14 mouse cellular contexts compared by ENCODE assay signal in genomic region chr14:32784130-32784747, GRCm38 (mm10). TPM values are rescaled to one million over a fixed set of nuclear protein-coding genes. Genes with fewer than 3 reads are reported as not detected.
A peak's percentile ranks its signal among the peaks of the same experiment; 100 is the strongest.
DNase-seq lines count a peak whose midpoint lies in the region; ATAC-seq and TF ChIP-seq lines count a peak whose summit lies in the region.
"Had no signal": no experiment of that assay in that cellular context is flagged by ENCODE, and none has a peak within 500 bp of the region (broad histone marks: within the 10 kb centered on the region; RNA-seq: fewer than 3 reads in every experiment).

No protein-coding gene starts in this region.

- WGBS in liver, adult 2 months, result 70% methylated on average over 12 of the region's 12 CpGs
- 45% methylated on average over 12 of the region's 12 CpGs for WGBS in liver, embryonic 11.5 days
- 4% methylated on average over 12 of the region's 12 CpGs for WGBS in bone marrow, adult 2 months
- WGBS in hindbrain, embryonic 13.5 days, result 84% methylated on average over 12 of the region's 12 CpGs

- no peak overlapping the region for H3K27ac ChIP-seq in liver, adult 2 months (replicated peaks; ENCODE audit: insufficient read depth, low read depth, low read length)
- H3K27ac ChIP-seq in liver, embryonic 11.5 days (ENCODE audit: low read depth, low read length), result no peak overlapping the region
- H3K27ac ChIP-seq in bone marrow, adult 2 months (ENCODE audit: control insufficient read depth, insufficient read depth, low read depth, low read length, poor library complexity), result 0 out of 2 replicates have a peak overlapping the region, but pooled peaks have one; percentile 1
- no peak overlapping the region for H3K27ac ChIP-seq in hindbrain, embryonic 13.5 days
- H3K27ac ChIP-seq: hindbrain, postnatal 0 days; limb, embryonic 12.5 days had no signal

- H3K9ac ChIP-seq in liver, adult 2 months (ENCODE audit: low read depth, low read length), result no peak overlapping the region
- no peak overlapping the region for H3K9ac ChIP-seq in liver, embryonic 11.5 days (ENCODE audit: low read depth, low read length)
- no peak overlapping the region for H3K9ac ChIP-seq in hindbrain, embryonic 13.5 days
- H3K9ac ChIP-seq: limb, embryonic 12.5 days had no signal

- no peaks in the 10 kb centered on the region for H3K79me2 ChIP-seq in liver, adult 2 months (ENCODE audit: control insufficient read depth, insufficient read depth, low read length)

- no peak overlapping the region for H3K4me2 ChIP-seq in liver, embryonic 11.5 days
- no peak overlapping the region for H3K4me2 ChIP-seq in hindbrain, embryonic 13.5 days
- H3K4me2 ChIP-seq: limb, embryonic 12.5 days had no signal

- H3K4me1 ChIP-seq in liver, adult 2 months (ENCODE audit: control insufficient read depth, insufficient read depth, low read length), result no peaks in the 10 kb centered on the region
- 0 out of 2 replicates have a peak, but pooled peaks cover 5% of the 10 kb centered on the region for H3K4me1 ChIP-seq in liver, embryonic 11.5 days (replicated peaks; ENCODE audit: control insufficient read depth, insufficient read depth, low read length)
- peaks cover 10% of the 10 kb centered on the region for H3K4me1 ChIP-seq in bone marrow, adult 2 months (ENCODE audit: control insufficient read depth, insufficient read depth, low read length)
- H3K4me1 ChIP-seq in hindbrain, embryonic 13.5 days (replicated peaks), result no peaks in the 10 kb centered on the region
- H3K4me1 ChIP-seq: limb, embryonic 12.5 days had no signal

- H3K27me3 ChIP-seq in liver, adult 2 months (ENCODE audit: control insufficient read depth, insufficient read depth, low read length), result no peaks in the 10 kb centered on the region
- no peaks in the 10 kb centered on the region for H3K27me3 ChIP-seq in liver, embryonic 11.5 days (replicated peaks; ENCODE audit: control insufficient read depth, insufficient read depth, low read length)
- H3K27me3 ChIP-seq in hindbrain, embryonic 13.5 days, result no peaks in the 10 kb centered on the region
- H3K27me3 ChIP-seq: limb, embryonic 12.5 days had no signal

- H3K36me3 ChIP-seq in liver, adult 2 months (ENCODE audit: control insufficient read depth, insufficient read depth, low read length), result no peaks in the 10 kb centered on the region
- H3K36me3 ChIP-seq in liver, embryonic 11.5 days (ENCODE audit: control insufficient read depth, insufficient read depth, low read length), result no peaks in the 10 kb centered on the region
- no peaks in the 10 kb centered on the region for H3K36me3 ChIP-seq in hindbrain, embryonic 13.5 days
- H3K36me3 ChIP-seq: limb, embryonic 12.5 days had no signal

- no peak for TF ChIP-seq POLR2A in liver, adult 2 months (IDR thresholded peaks at IDR 0.05; ENCODE audit: extremely low read depth, insufficient read depth, low read length)
- no peak for TF ChIP-seq POLR2A in bone marrow, adult 2 months (IDR thresholded peaks at IDR 0.05; ENCODE audit: borderline replicate concordance, control insufficient read depth, low read depth, low read length)

- H3K9me3 ChIP-seq in liver, embryonic 11.5 days (ENCODE audit: control insufficient read depth, low read length), result no peaks in the 10 kb centered on the region
- no peaks in the 10 kb centered on the region for H3K9me3 ChIP-seq in hindbrain, embryonic 13.5 days
- H3K9me3 ChIP-seq: limb, embryonic 12.5 days had no signal

- DNase-seq in adrenal gland, adult (ENCODE audit: inconsistent age in 2 of 2, low spot score in 1 of 2), result peak; percentile 24 to 67
- DNase-seq in adrenal gland, postnatal 25 days, result no peak
- DNase-seq in liver, adult 2 months (ENCODE audit: extremely low read depth, low read depth, low spot score), result peak; percentile 22
- DNase-seq in liver, embryonic 11.5 days (ENCODE audit: low spot score), result no peak
- DNase-seq in urinary bladder, postnatal 36 days (ENCODE audit: low spot score in 2 of 2), result no peak
- DNase-seq: gastrocnemius, postnatal 14 days; right cerebral cortex, postnatal 25 days had no signal

- ATAC-seq in liver, embryonic 11.5 days (replicated peaks; ENCODE audit: low FRiP score), result no peak
- peak; percentile 55 for ATAC-seq in monocyte, adult 5-6 weeks (replicated peaks; ENCODE audit: insufficient number of reproducible peaks, low FRiP score, low TSS enrichment, poor library complexity, severe bottlenecking)
- ATAC-seq in hindbrain, embryonic 13.5 days (ENCODE audit: low FRiP score), result no peak
- ATAC-seq: hindbrain, postnatal 0 days; lung, postnatal 0 days had no signal

- H3K4me3 ChIP-seq in liver, adult 2 months (ENCODE audit: insufficient read depth, low read depth, low read length), result no peak overlapping the region
- no peak overlapping the region for H3K4me3 ChIP-seq in liver, embryonic 11.5 days (ENCODE audit: low read depth, low read length)
- no peak overlapping the region for H3K4me3 ChIP-seq in bone marrow, adult 2 months (replicated peaks; ENCODE audit: control insufficient read depth, low read depth, low read length)
- no peak overlapping the region for H3K4me3 ChIP-seq in hindbrain, embryonic 13.5 days
- H3K4me3 ChIP-seq: limb, embryonic 12.5 days had no signal

- no peak for TF ChIP-seq CTCF in liver, adult 2 months (IDR thresholded peaks at IDR 0.05; ENCODE audit: low read depth, low read length)
- no peak for TF ChIP-seq CTCF in bone marrow, adult 2 months (IDR thresholded peaks at IDR 0.05; ENCODE audit: control insufficient read depth, insufficient read depth, low read length)

RNA-seq across cellular contexts. Expression of gene Tmem273, which starts 1.5 kb away (rescaled TPM):
- total RNA-seq in adrenal gland, postnatal 25 days (2021), result 2.7 and 4.4 TPM in 2 replicates
- 1.4 and 2.0 TPM in 2 replicates for total RNA-seq in liver, adult 2 months (2014; rRNA removed)
- 0.52 and 1.3 TPM in 2 replicates for polyA plus RNA-seq in liver, adult 2 months (2012; rRNA removed)
- polyA plus RNA-seq in liver, embryonic 11.5 days (2014; fragmentation: Nextera tagmentation; extraction: Ambion mirVana), result 1.7 and 1.8 TPM in 2 replicates
- 7.4 and 23.8 TPM in 2 replicates for polyA plus RNA-seq in bone marrow, adult 2 months (2011; ENCODE audit: insufficient read depth, insufficient read length, low replicate concordance, missing spikeins)
- total RNA-seq in monocyte, adult 5-6 weeks (2017), result 1.5 to 3.5 TPM in 2 of 3 replicates, not detected in the other
- polyA plus RNA-seq in hindbrain, embryonic 13.5 days (2015; fragmentation: Nextera tagmentation; extraction: Ambion mirVana), result 0.52 and 1.0 TPM in 2 replicates

RNA-seq across cellular contexts. Expression of gene Fam170b, which starts 49.5 kb away (rescaled TPM):
- total RNA-seq in adrenal gland, postnatal 25 days (2021), result 0.18 and 0.43 TPM in 2 replicates
- 0.09 and 0.13 TPM in 2 replicates for total RNA-seq in liver, adult 2 months (2014; rRNA removed)
- polyA plus RNA-seq in liver, adult 2 months (2012; rRNA removed), result 0.05 TPM in 1 of 2 replicates, not detected in the other
- polyA plus RNA-seq in liver, embryonic 11.5 days (2014; fragmentation: Nextera tagmentation; extraction: Ambion mirVana), result not detected in 2 replicates
- not detected in 2 replicates for polyA plus RNA-seq in bone marrow, adult 2 months (2011; ENCODE audit: insufficient read depth, insufficient read length, low replicate concordance, missing spikeins)
- total RNA-seq in monocyte, adult 5-6 weeks (2017), result 0.67 TPM in 1 of 3 replicates, not detected in the others
- not detected in 2 replicates for polyA plus RNA-seq in hindbrain, embryonic 13.5 days (2015; fragmentation: Nextera tagmentation; extraction: Ambion mirVana)
- total RNA-seq: gastrocnemius, postnatal 14 days; hindbrain, postnatal 0 days had no signal
- polyA plus RNA-seq: hindbrain, postnatal 0 days; limb, embryonic 12.5 days; neural tube, embryonic 11.5 days had no signal

Comparison
In these comparisons a context has a peak if more than half of its experiments do, and no peak if none do; other contexts are left out.
1. DNase-seq: peak in adrenal gland, adult (2 of 2) and liver, adult 2 months (single experiment); none in adrenal gland, postnatal 25 days (single experiment), liver, embryonic 11.5 days (single experiment) and urinary bladder, postnatal 36 days (0 of 2).